Comparison of ENCODE assay signal across 8 mouse cellular contexts in genomic region chrX:139622071-139622470, GRCm38 (mm10).
"Had no signal": no experiment of that assay in that cellular context is flagged by ENCODE, and none has a peak within 500 bp of the region (broad histone marks: within the 10 kb centered on the region; RNA-seq: fewer than 3 reads in every experiment).

No protein-coding gene starts in this region.

- DNase-seq: liver, postnatal 0 days; lung, adult 2 months; lung, postnatal 14 days; lung, postnatal 36 days; right cerebral cortex, postnatal 14 days; thymus, adult 2 months; thymus, postnatal 25 days; thymus, postnatal 4 days had no signal
